Mouse (Mus musculus) C2C12 (cell line): ENCODE data around the gene Rab3gap2. TPM values are rescaled to one million over a fixed set of nuclear protein-coding genes. Genes with fewer than 3 reads are reported as not detected.

Source experiments
- H3K27me3 ChIP-seq: one replicate; pipeline ENCODE4 v1.6.1; 2011; ENCODE audit not compliant: control insufficient read depth, insufficient read depth, insufficient read length
- H3K36me3 ChIP-seq: one replicate; pipeline ENCODE4 v1.6.1; 2011; ENCODE audit not compliant: control insufficient read depth, insufficient read depth
- H3K4me3 ChIP-seq: one replicate; pipeline ENCODE4 v1.5.1; 2011; ENCODE audit warnings: mild to moderate bottlenecking, control low read depth; ENCODE audit not compliant: poor library complexity, insufficient read depth, severe bottlenecking
- H3K79me2 ChIP-seq: one replicate; pipeline ENCODE4 v1.6.1; 2011; ENCODE audit not compliant: control insufficient read depth, insufficient read depth
- H3K79me3 ChIP-seq: one replicate; pipeline ENCODE4 v1.6.1; 2011; ENCODE audit warnings: low read depth, control low read depth
- H3ac ChIP-seq: one replicate; pipeline ENCODE3; 2011; ENCODE audit warnings: low read depth; ENCODE audit not compliant: control insufficient read depth, insufficient read length
- CEBPB ChIP-seq: IDR thresholded peaks from one replicate; pipeline ENCODE4 v1.6.1; 2011; ENCODE audit warnings: low read depth, mild to moderate bottlenecking, control low read depth, moderate library complexity
- CTCF ChIP-seq: IDR thresholded peaks from one replicate; pipeline ENCODE4 v1.5.1; 2011; ENCODE audit not compliant: control insufficient read depth, insufficient read depth, insufficient read length
- FOSL1 ChIP-seq: IDR thresholded peaks from one replicate; pipeline ENCODE4 v1.8.0; 2011; ENCODE audit warnings: mild to moderate bottlenecking, low read length; ENCODE audit not compliant: poor library complexity, insufficient read depth, severe bottlenecking
- MAX ChIP-seq: IDR thresholded peaks from one replicate; pipeline ENCODE4 v1.6.1; 2011; ENCODE audit warnings: mild to moderate bottlenecking, control low read depth
- MYOD1 ChIP-seq: IDR thresholded peaks from one replicate; pipeline ENCODE4 v1.6.1; 2011; ENCODE audit warnings: low read depth; ENCODE audit not compliant: control insufficient read depth, insufficient read length
- MYOG ChIP-seq: IDR thresholded peaks from one replicate; pipeline ENCODE4 v1.6.1; 2011; ENCODE audit not compliant: control insufficient read depth, insufficient read length; ENCODE audit errors: extremely low read depth
- USF1 ChIP-seq: IDR thresholded peaks from one replicate; pipeline ENCODE4 v1.6.1; 2011; ENCODE audit warnings: low read depth, mild to moderate bottlenecking, control low read depth, moderate library complexity
- microRNA-seq: library from miRNA; unstranded; fragments of <30 nt; microRNA quantifications from one replicate; pipeline ENCODE4, GENCODE M21; 2019; ENCODE audit warnings: borderline microRNAs expressed
- polyA plus RNA-seq: library from polyadenylated mRNA; unstranded; fragments of >200 nt; fragmentation: generic; extraction: Trizol; gene quantifications from one replicate; pipeline ENCODE4 v1.2.1, GENCODE M21; 2012; ENCODE audit warnings: missing spikeins

The Rab3gap2 gene
- polyA plus RNA-seq, 1 experiment = 24.1 TPM

DNA sequence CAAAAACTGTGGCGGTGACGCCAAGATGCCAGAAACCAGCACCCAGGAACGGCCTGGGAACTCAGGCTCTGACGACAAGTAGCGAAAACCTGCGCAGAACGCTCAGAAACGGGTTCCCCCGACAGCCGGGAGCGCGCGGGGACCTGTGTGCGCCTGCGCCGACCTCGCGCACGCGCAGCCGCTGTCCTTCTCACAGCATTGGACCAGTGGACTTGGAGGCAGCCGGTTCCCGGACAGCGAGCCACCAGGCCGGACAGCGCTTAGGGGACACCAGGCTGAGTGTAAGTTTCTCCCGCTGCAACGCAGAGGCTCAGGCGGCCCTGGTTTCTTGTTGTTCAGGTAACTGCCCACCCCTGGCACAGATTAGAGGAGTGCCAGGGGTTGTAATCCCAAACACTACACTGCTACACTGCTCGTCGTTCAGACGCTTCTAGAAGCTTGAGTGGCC, 128.1 kb downstream of the Rab3gap2 start, which contains the start of gene Bpnt1:
Gene Bpnt1 (plus strand): TSS at position 167 of the 448 bp plus-strand sequence.
- TF ChIP-seq CTCF (no peak), USF1 (no peak), FOSL1 (no peak), MYOG (no peak)
- Histone ChIP-seq H3K36me3 (peaks cover 6% of the 10 kb centered on the region), H3K27me3 (no peaks in the 10 kb centered on the region)

GRCm38 (mm10) chr1:185333651-185334050, 129.7 kb downstream of the Rab3gap2 start:
- H3K4me3 ChIP-seq = no peak overlapping the region
- H3K36me3 ChIP-seq = peaks cover 3% of the 10 kb centered on the region
- H3K79me2 ChIP-seq = peaks cover 44% of the 10 kb centered on the region
- H3ac ChIP-seq = no peak overlapping the region
- peaks cover 34% of the 10 kb centered on the region for H3K79me3 ChIP-seq
- H3K27me3 ChIP-seq = no peaks in the 10 kb centered on the region
- TF ChIP-seq MYOG (no peak), CEBPB (no peak), CTCF (no peak), USF1 (no peak), MYOD1 (no peak), MAX (no peak), FOSL1 (no peak)

More for the DNA sequence above, 128.1 kb downstream of the Rab3gap2 start, which contains the start of gene Bpnt1:
- Histone ChIP-seq H3K4me3 (peak within 1 kb of the TSS; percentile 59), H3K79me2 (peaks cover 55% of the 10 kb centered on the region), H3K79me3 (peaks cover 35% of the 10 kb centered on the region), H3ac (peak within 1 kb of the TSS; percentile 86)

DNA sequence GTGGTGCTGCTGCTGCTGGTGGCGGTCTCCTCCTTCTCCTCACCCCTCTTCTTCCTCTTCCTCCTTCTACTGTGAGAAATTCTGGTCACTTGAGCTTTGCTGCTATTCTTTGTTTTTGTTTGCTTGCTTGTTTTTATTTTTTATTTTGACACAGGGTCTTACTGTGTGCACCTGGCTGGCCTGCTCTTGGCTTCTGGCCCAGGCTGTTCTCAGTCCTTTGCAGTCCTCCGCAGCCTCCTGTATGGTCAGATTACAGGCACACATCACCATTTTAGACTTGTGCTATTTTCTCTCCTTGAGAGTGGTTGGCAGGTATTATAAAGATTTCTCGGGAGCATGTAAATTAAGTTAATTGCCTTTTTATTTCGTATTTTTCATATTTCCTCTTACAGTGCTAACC, 130.2 kb downstream of the Rab3gap2 start:
- TF ChIP-seq MYOD1 (no peak), MYOG (no peak), MAX (no peak), USF1 (no peak), CTCF (no peak), FOSL1 (no peak), CEBPB (no peak)

DNA sequence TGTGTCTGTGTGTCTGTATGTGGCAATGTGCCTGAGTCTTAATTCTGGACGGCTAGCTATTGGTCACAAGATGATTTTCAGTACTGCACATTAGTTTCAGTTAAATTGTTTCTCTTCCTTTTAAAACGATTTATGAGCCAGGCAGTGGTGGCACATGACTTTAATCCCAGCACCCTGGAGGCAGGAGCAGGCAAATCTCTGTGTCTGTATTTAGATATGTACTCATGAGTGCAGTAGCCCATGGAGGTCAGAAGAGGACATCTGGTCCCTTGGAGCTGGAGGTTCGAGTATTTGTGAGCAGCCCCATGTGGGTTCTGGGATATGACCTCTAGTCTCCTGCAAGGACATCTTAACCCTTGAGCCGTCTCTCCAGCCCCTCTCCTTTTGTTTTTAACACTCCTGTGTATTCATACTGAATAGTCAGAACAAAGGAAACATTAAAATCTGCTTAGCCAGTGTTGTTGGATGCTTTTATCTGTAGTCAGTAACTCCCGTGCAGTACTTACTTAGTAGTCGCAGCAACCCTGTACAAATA, 131.4 kb downstream of the Rab3gap2 start:
- Histone ChIP-seq H3K36me3 (peaks cover 3% of the 10 kb centered on the region), H3K79me2 (peaks cover 41% of the 10 kb centered on the region), H3K27me3 (no peaks in the 10 kb centered on the region), H3K79me3 (peaks cover 34% of the 10 kb centered on the region), H3K4me3 (no peak overlapping the region), H3ac (no peak overlapping the region)
- TF ChIP-seq MYOD1 = no peak
- TF ChIP-seq MYOG = no peak
- no peak for TF ChIP-seq USF1
- TF ChIP-seq FOSL1 = no peak
- TF ChIP-seq CEBPB = no peak
- TF ChIP-seq MAX = no peak
- no peak for TF ChIP-seq CTCF

More for the DNA sequence above, 130.2 kb downstream of the Rab3gap2 start:
- Histone ChIP-seq H3K79me3 (peaks cover 34% of the 10 kb centered on the region), H3K79me2 (peaks cover 41% of the 10 kb centered on the region), H3K27me3 (no peaks in the 10 kb centered on the region), H3ac (no peak overlapping the region), H3K36me3 (peaks cover 3% of the 10 kb centered on the region), H3K4me3 (no peak overlapping the region)

Small RNAs within 50 kb of the gene (microRNA-seq; reads per million reads assigned to microRNA genes)
- gene Mir194-1 (1.2 reads per million, percentile 28 among the genes with 10 or more reads in this experiment), gene Mir215 (1.6 reads per million, percentile 35 among the genes with 10 or more reads in this experiment), gene Mir664 (29.5 reads per million, percentile 66 among the genes with 10 or more reads in this experiment)

Other genes starting within 250 kb of the Rab3gap2 start
- not detected for gene Mark1, start 204.5 kb upstream of the Rab3gap2 start, polyA plus RNA-seq
- gene Iars2, start 125.3 kb downstream of the Rab3gap2 start, polyA plus RNA-seq = 18.4 TPM
- gene Bpnt1, start 128.0 kb downstream of the Rab3gap2 start, polyA plus RNA-seq = 37.2 TPM
- gene Eprs, start 158.9 kb downstream of the Rab3gap2 start, polyA plus RNA-seq = 44.2 TPM